Mouse (Mus musculus) heart, adult 9 months (tissue): ENCODE data around the gene Olfr223.
"Not testable (repeated sequence)": the region's sequence is repeated elsewhere in the genome, so short reads cannot be mapped to it uniquely, and the experiment has no call there.

Source experiments
- DNase-seq, 2 experiments: peaks; one replicate each; pipeline ENCODE4 v3.0.0; 2022; ENCODE audit warnings: low spot score in 2 of 2

The Olfr223 gene

DNA sequence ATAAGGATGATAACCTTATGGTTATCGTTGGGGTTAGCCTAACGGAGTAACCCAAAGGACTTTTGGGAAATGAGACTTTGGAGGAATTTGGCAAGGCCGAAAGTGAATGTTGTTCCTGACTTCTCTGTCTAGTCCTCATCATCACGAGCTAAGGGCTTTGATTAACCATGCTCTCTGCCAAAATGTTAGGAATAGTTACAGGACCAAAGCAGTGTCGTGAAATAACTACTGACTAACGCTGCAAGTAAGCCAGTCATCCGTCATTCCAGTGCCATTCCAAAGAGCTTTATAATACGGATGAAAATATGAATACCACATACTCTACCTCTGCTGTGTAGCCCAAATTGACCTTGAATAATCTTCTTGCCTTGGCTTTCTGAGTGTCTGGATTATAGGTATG lies 3.9 kb upstream of the Olfr223 start:
- DNase-seq, result no peak

DNA sequence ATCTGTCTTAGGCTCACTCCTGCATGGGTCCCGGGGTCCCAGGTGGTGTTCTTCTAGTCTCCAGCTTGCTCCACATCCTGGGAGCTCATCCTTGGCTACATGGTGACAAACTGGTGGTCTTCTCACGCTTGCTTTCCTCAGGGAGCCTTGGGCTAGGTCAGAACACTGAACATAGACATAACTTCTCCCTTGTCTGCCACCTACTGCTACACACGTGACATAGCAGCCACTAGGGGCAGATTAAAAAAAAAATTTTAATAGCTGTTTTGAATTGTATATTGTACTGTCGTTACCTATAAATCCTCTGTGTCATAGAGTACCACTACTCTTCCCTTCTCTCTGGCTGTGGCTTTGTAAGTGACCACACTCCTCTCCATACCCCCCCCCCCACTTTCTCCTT lies 3.0 kb upstream of the Olfr223 start:
- no peak for DNase-seq

GRCm38 (mm10) chr11:59589496-59589895 lies 3.6 kb downstream of the Olfr223 start:
- no peak for DNase-seq

- no peak for DNase-seq
Measured at GRCm38 (mm10) chr11:59584539-59584938, 8.6 kb downstream of the Olfr223 start.

GRCm38 (mm10) chr11:59576135-59576534 lies 17.0 kb downstream of the Olfr223 start, which contains the start of gene Olfr222:
TSS of gene Olfr222 (minus strand) at chr11:59576235.
- DNase-seq, result not testable (repeated sequence)

DNA sequence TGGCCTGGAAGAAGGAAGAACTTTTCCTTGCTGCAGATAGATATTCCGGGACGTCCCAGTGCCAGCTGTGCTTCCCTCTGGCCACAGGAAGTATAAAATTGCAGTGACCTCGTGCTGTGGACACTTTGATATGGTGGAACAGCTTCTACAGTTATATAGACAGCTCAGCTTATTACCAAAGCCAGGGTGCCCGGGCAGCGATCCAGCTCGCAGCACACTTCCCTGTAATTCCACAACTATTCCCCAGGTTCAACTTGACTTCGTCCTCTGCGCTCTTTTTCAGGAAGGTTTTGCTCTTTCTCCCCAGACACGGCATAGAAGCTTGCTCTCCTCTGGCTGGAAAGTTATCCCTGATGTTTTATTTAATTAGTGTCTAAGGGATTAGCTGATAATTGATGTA lies 17.4 kb downstream of the Olfr223 start:
- no peak for DNase-seq

DNA sequence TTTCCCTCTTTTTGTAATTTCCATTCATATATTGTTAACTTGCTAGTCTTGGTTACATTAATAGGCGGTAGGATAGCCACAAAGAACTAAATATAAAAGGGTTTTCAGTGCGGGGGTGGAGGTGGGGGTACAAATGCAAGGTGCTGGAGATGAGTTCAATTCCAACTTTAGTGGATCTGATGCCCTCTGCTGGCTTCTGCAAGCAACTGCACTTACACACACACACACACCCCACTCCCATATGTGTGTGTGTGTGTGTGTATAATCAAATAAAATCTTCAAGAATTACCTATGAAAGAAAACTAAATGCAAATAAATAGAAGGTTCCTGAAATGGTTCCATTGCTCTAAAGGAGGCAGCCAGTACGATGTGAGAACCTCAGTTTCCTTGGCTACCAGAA lies 23.8 kb downstream of the Olfr223 start:
- DNase-seq, result no peak

GRCm38 (mm10) chr11:59562837-59563236 lies 30.3 kb downstream of the Olfr223 start:
- no peak for DNase-seq

DNA sequence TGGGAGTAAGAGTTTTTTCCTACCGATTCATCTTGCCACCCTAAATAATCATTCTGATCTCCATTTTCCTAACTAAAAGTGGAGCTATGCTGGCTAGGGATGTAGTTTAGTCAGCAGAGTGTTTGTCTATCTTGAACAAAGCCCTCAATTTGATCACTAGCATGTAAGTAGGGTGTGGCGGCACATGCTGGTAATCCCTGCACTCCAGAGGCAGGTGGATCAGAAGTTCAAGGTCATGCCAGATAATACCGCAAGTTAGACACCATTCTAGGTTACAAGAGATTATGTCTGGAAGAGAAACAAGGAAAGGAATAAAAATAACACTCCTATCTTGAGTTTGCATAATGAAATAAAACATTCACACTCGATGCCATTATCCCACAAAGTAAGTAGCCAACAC lies 30.8 kb downstream of the Olfr223 start:
- DNase-seq, result no peak

GRCm38 (mm10) chr11:59560906-59561305 lies 32.2 kb downstream of the Olfr223 start:
- no peak for DNase-seq

DNA sequence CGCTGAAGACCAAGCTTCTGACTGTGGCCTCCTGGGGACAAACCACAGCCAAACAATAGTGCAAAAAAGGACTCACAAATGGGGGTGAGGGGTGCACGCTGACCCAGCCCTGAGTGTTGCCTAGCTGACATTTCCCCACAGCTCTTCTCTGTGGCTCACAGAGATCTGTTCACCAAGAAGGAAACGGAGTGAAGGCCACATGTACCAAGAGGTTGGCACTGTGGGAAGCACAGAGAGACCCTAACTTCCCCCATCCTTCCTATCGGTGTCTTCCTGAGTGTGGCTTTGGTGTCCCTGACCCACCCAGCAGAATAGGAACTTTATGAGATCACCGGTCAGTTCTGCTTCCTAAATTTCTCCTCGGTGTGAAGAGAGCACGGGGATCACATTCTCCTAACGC lies 38.6 kb downstream of the Olfr223 start:
- no peak for DNase-seq

GRCm38 (mm10) chr11:59554127-59554526 lies 39.0 kb downstream of the Olfr223 start:
- no peak for DNase-seq

DNA sequence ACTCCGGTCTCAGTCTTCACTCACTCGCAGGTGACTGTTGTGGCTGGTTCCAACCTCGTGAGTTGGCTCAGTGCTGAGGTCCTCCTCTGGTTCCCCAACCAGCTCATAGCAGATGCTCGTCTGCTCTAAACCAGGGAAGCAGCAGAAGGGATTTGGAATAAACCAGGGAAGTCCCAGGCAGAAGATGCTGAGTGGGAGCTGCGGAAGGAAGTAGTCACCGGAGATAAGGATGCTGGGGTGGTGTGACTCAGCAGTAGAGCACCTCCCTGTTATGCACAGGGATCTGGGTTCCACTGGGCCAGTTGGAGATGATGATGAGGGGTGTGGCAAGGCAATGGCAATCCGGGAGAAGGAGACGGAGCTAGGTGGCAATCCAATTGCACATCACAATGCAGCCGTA lies 49.1 kb downstream of the Olfr223 start:
- no peak for DNase-seq

DNA sequence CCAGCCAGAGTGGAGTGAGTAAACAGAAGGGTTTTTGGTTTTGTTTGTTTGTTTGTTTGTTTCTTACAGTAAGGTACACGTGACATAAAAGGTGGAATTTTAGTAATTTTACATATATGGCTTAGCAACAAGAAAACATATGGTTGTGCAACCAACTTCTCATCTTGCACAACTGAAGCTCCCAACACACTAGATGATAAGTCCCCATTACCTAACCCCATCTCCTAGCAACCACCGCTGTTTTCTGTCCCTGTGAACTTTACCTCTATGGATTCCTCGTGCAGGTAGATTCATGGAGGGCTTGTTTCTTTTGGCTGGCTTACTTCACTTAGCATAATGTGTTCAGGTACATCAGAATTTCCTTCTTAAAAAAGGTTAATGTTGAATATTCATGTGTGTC lies 49.7 kb downstream of the Olfr223 start:
- no peak for DNase-seq

DNA sequence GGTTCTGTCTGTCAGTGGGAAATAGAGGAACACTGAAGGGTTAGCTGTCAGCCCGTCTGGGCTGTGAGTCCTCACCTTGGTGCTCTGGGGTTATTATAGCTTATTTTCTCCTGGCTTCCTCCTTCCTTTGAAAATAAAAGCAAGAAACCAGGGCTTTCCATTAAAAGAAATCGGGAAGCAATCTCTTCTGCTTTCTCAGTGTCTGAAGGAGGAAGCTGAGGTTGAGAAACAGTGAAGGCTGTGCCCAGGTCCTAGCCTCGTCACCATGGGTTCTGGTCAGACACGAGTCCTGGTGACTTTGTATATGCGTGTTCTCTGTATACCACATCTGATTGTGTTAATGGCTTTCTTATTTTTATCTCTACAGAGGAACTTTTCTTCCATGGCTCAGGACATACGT lies 50.6 kb downstream of the Olfr223 start:
- peak; percentile 16 to 52 for DNase-seq

GRCm38 (mm10) chr11:59541324-59541723 lies 51.8 kb downstream of the Olfr223 start, which contains the start of gene Nlrp3:
TSS of gene Nlrp3 (plus strand) at chr11:59541568.
- DNase-seq, result peak in 1 of 2 experiments; percentile 48

DNA sequence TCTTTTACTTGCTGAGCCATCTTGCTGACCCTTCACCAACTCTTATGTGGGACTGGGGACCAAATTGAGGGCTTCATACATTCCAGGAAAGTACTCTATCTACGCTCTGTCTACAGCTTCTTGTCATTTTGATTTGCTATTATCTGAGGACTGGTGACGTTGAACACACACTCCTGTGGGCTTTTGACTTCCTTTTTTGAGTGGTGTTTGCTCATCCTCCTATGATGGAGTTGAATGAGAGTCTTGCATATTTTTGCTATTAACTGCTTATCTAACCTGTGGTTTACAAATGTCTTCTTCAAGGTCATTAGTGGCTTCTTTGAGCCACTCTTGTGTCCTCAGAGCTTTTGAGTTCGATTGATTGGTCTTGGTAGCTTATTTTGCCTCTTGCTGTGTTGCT lies 53.0 kb downstream of the Olfr223 start:
- no peak for DNase-seq
